Mouse (Mus musculus): ENCODE measurements at regions not wholly inside any gene's neighbourhood (a gene's known extent, or its start where the extent isn't known, plus 50 kb on each side); places are given as distances from the start of the nearest gene placed in this dataset.
A peak's percentile ranks its signal among the peaks of the same experiment; 100 is the strongest.

DNA sequence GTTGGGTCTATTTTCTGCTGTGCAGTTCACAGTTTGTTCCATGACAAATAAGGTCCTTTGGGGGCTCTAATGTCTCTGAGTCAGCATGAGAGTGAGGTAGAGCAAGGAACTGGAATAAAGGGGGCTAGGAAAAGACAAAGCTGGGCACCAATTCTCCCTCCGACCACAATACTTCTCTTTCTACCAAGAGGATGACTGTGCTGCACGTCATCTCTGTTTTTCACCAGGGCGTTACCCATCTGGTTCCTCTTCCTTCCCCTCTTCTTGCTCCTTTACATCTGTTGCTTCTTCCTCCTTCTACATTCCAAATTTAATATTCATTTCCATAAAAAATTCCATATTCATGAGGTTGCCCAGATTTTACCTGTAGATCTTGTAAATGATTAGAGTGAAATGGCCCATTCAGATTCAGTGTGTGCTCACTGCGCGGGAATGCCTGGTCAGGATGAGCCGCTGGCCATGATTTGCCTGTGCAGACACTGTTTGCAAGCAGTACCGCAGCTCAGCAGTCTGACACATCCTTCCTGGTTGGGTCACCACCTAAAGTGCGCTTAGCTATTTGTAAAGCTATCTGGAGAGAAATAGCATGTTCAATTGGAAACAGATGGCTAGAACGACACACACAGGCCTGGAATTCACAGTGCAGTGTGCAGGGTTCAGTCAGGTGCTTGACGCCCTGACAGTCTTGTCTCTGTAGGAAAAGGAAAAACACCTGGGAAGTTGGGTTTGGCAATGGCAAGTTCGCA, 216.7 kb upstream of the Dkk2 start:
- Histone ChIP-seq H3K27ac (replicated peaks; ENCODE audit: low read depth, low read length) (peak overlapping the region; percentile 39), H3K4me1 (ENCODE audit: control insufficient read depth, insufficient read depth, insufficient read length, low read length) (no peaks in the 10 kb centered on the region), H3K4me3 (ENCODE audit: insufficient read depth, low read depth, low read length) (no peak overlapping the region)

DNA sequence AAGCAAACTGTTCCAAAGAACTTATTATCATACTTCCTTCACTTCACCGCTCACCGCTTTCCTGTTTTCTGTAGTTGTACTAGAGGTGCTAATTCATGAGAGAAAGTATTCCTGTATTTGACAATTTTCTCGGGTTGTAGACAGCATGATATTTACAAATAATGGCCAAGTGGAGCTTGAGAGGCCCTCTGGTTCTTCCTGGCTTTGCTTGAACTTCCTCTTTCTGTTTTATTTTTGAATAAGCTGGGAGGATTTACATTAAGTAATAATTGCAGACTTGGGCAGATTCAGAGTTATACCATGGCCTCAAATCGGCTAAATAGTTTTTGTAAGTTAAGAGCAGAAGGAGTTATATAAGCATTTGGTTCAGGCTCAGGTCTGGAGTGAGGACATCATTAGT, 215.8 kb upstream of the Dkk2 start:
- H3K27ac ChIP-seq (replicated peaks; ENCODE audit: low read depth, low read length), result no peak overlapping the region; the same call in 1 of the 2 replicates
- H3K4me3 ChIP-seq (ENCODE audit: insufficient read depth, low read depth, low read length), result no peak overlapping the region
- no peaks in the 10 kb centered on the region for H3K4me1 ChIP-seq (ENCODE audit: control insufficient read depth, insufficient read depth, insufficient read length, low read length)

DNA sequence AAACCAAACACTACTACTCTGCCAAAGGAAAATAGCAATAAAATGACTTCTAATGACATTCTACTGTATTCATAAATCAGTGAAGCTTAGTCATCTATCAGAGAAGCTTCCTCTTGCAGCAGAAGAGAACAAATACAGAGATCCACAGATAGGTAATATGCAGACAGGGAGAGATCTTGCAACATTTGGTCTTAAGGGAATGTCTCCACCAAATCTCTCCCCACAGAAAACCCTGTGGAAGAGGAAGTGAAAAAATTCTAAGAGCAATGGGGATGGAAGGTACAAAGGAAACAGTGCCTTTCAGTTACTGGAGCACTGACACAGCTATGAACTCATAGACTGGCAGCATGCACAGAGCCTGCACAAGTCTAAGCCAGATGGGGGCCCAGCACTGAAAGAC, 202.4 kb upstream of the Dkk2 start:
- Histone ChIP-seq H3K4me3 (ENCODE audit: insufficient read depth, low read depth, low read length) (no peak overlapping the region), H3K4me1 (ENCODE audit: control insufficient read depth, insufficient read depth, insufficient read length, low read length) (no peaks in the 10 kb centered on the region), H3K27ac (replicated peaks; ENCODE audit: low read depth, low read length) (no peak overlapping the region)

DNA sequence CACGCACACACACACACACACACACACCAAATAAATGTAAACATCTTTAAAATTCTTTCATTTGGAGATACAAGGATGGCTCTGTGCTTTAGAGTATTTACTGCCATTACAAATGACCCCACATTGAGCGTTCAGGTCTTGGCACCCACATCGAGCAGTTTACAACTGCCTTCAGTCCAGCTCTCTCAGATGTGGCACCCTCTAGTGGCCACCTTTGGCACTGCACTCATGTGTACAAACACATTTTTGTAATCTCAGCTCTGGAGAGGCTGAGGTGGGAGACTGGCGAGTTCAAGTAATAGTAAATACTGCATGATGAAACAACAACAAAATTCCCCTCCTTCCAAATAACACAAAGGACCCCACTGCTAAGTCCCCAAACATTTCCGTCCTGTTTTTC, 198.6 kb upstream of the Dkk2 start:
- H3K27ac ChIP-seq (replicated peaks; ENCODE audit: low read depth, low read length), result no peak overlapping the region
- no peaks in the 10 kb centered on the region for H3K4me1 ChIP-seq (ENCODE audit: control insufficient read depth, insufficient read depth, insufficient read length, low read length)
- H3K4me3 ChIP-seq (ENCODE audit: insufficient read depth, low read depth, low read length), result no peak overlapping the region

DNA sequence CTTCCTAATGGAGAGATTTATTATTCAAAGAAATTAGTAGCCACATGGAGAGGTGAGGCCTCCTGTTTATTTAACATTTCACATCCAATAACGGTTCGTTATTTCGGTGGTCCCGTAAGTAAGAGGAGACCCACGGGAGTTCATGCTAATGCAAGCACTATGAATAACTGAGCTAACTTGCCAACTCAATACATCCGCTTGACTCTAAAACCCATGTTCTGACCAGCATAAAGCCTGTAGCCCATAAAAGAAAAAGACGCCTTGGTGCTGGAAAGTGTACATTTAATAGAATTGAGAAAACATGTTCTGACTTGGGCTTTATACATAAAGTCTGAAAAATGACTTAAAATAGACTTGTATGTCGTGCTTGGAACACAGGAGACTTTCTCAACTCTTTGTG, 198.1 kb upstream of the Dkk2 start:
- Histone ChIP-seq H3K4me1 (ENCODE audit: control insufficient read depth, insufficient read depth, insufficient read length, low read length) (no peaks in the 10 kb centered on the region), H3K27ac (replicated peaks; ENCODE audit: low read depth, low read length) (no peak overlapping the region), H3K4me3 (ENCODE audit: insufficient read depth, low read depth, low read length) (no peak overlapping the region)

DNA sequence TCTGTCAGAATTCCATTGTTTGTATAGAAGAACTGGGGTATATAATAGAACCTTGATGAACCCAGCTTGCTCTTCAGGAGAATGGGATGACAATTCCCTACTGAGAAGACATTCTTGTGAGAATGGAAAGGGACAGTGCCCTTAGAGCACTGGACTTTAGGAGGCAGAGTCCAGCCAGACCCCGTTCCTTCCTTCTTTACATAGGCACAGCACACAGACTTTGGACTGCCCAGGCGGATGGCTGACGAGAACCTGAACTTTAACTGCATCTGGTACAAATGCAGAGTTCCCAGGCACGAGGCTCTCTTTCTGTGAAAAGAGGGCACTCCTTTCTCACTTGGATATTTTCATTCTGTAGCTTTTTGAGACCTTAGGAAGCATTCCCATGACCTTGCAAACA, 197.4 kb upstream of the Dkk2 start:
- no peaks in the 10 kb centered on the region for H3K4me1 ChIP-seq (ENCODE audit: control insufficient read depth, insufficient read depth, insufficient read length, low read length)
- H3K4me3 ChIP-seq (ENCODE audit: insufficient read depth, low read depth, low read length), result no peak overlapping the region
- no peak overlapping the region for H3K27ac ChIP-seq (replicated peaks; ENCODE audit: low read depth, low read length)

DNA sequence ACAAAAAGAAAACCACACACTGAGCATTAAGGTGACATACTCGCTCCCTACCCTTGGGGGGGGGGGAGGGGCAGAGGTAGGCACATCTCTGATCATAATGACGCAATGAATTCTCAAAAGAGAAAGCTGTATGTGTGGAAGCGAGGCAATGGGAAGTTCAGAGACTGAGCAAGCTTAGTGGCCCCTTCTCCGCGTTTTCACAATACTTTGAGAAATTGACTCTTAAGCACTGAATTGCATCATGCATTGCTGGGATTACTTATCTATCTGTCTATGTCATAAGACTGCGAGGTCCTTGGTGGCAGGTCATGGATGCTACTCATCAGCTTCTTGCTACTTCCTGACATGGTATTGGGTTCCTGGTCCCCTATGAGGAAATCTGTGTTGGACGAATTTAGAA, 193.2 kb upstream of the Dkk2 start:
- Histone ChIP-seq H3K27ac (replicated peaks; ENCODE audit: low read depth, low read length) (no peak overlapping the region), H3K4me1 (ENCODE audit: control insufficient read depth, insufficient read depth, insufficient read length, low read length) (no peaks in the 10 kb centered on the region), H3K4me3 (ENCODE audit: insufficient read depth, low read depth, low read length) (no peak overlapping the region)

DNA sequence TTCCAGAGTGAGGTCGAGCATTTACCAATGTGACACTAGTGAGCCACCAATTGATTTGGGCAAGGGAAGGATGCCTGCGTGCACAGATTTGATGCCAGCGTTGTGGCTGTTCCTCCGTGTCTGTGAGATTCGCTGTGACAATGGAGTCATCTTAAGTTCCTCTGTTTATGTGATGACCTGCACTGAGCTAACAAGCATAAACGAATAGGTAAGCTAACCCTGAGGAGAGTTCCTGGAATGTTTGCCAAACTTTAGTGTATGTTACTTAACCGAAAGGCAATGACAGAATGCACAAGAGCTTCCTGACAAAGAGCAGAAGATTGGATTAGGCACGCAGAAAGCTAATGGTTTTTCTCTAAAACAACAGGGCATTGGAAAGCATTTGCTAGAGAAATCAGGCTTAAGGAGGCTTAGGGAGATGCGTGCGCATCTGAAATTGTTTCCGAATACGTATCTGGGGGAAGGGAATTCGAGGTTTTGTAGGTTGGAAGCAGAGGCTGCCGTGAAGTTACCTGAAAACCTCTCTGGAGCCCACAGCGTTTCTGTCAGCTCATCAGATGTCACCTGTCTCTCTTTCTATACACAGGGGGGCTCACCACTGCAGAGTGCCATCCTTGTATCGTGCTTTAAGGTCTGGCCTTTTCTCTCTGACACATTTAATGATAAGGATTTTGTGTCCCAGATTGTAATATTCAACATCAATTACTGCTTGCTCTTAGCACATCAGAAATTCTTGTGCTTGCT, 191.9 kb upstream of the Dkk2 start:
- Histone ChIP-seq H3K4me3 (ENCODE audit: insufficient read depth, low read depth, low read length) (no peak overlapping the region), H3K27ac (replicated peaks; ENCODE audit: low read depth, low read length) (no peak overlapping the region), H3K4me1 (ENCODE audit: control insufficient read depth, insufficient read depth, insufficient read length, low read length) (no peaks in the 10 kb centered on the region)

DNA sequence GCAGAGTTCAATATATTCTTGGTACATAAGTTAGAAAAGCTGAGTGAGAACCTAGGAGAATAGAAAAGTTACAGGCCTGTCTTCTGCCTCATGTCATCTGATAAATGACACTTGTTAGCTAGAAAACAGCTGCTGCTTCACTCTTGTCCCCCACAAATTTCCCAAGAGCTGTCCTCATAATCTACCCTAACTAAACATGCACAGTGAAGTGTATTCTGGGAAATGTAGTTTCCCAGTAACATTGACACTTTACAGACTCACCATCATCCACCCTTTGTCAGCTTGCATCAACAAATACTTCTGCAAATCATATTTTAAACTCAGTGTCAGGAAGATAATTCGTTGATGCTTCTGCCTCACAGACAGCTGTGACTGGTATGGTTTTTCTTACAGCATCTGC, 190.0 kb upstream of the Dkk2 start:
- Histone ChIP-seq H3K27ac (replicated peaks; ENCODE audit: low read depth, low read length) (no peak overlapping the region), H3K4me1 (ENCODE audit: control insufficient read depth, insufficient read depth, insufficient read length, low read length) (no peaks in the 10 kb centered on the region), H3K4me3 (ENCODE audit: insufficient read depth, low read depth, low read length) (no peak overlapping the region)

DNA sequence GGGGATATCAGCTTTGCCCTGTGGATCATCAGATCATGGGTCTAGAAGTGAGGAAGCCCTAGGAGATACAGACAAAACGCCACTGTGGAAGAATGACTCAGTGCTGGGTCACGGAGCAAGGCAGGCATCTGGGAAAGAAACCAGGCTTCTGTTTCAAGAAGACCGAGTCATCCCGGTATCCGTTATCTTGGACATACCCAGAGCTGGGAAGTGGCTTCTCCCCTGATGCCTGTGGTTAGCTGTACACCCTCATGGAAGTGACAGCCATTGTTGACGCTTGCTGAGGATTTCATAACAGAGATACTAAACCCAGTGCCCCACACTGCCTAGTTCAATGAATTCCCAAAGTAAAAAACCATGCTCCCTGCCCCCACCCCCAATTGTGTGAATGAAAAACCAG, 171.6 kb upstream of the Dkk2 start:
- no peak overlapping the region for H3K4me3 ChIP-seq (ENCODE audit: insufficient read depth, low read depth, low read length)
- no peak overlapping the region for H3K27ac ChIP-seq (replicated peaks; ENCODE audit: low read depth, low read length)
- H3K4me1 ChIP-seq (ENCODE audit: control insufficient read depth, insufficient read depth, insufficient read length, low read length), result no peaks in the 10 kb centered on the region

DNA sequence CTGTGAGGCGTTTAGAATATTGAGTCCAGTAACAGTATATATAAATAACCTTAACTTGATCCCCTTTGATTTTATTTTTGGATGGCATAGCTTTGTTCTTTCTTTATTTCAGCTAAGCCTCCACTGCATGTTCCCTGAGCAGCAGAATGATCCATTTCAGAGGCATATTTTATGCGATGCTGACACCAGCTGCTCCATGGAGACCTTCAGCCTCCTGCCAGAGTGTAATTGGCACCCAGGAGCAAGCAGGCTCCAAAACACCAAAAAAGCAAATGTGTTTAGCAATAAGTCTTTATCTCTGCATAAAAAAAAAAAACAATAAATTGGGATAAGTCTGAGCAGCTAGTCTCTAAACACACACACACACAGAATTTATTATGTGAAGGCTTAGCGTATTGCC, 170.7 kb upstream of the Dkk2 start:
- Histone ChIP-seq H3K4me3 (ENCODE audit: insufficient read depth, low read depth, low read length) (no peak overlapping the region), H3K27ac (replicated peaks; ENCODE audit: low read depth, low read length) (no peak overlapping the region), H3K4me1 (ENCODE audit: control insufficient read depth, insufficient read depth, insufficient read length, low read length) (no peaks in the 10 kb centered on the region)

DNA sequence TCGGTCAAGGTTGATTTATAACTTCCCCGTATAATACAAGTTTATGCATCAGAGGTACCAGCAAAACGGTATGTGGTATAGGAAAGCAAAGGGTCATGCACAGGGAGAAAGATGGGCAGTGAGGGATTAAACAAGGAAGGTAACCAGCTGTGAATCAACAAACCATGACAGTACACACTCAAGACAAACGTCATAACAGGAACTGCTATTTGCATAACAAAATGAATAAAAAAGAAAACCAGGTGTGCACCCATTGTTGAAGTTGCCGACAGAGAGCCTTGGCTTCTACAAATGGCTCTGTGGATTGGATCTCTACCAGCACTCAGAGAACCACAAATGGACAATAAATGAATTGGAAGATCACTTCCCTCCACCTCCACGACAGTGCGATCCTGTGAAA, 170.1 kb upstream of the Dkk2 start:
- Histone ChIP-seq H3K4me1 (ENCODE audit: control insufficient read depth, insufficient read depth, insufficient read length, low read length) (no peaks in the 10 kb centered on the region), H3K27ac (replicated peaks; ENCODE audit: low read depth, low read length) (no peak overlapping the region), H3K4me3 (ENCODE audit: insufficient read depth, low read depth, low read length) (no peak overlapping the region)

DNA sequence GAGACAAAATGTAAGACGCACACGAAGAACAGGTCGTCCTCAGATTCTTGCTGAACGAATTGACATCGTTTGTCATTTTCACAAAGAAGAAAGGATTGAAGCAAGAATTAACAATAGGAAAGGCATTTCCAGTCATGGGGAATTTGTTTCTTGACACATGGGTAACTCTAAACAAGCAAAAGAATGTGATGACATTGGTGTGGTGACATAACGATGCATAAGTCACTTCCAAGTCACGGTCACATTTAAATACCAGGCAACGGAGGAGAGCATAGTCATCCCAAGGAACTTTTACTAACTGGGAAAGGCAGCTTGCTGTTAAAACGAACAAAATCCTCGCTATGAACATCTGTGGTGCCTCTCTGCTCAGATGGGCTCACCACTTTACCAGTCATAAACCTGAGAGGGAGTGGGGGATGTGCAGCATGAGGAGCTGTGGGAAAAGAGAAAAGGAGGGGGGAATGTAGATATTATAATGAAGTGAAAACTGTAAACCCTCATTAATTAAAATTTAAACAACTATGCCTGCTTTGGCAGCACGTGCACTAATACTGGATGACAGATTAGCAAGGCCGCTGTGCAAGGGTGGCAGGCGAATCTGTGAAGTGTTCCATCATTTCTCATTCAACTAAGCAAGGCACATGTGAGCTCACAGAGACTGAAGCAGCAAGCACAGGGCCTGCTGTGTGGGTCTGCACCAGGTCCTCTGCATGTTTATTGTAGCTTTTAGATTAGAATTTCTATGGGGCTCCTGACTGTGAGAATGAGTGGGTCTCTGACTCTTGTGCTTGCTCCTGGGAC, 167.2 kb upstream of the Dkk2 start:
- Histone ChIP-seq H3K4me3 (ENCODE audit: insufficient read depth, low read depth, low read length) (no peak overlapping the region), H3K4me1 (ENCODE audit: control insufficient read depth, insufficient read depth, insufficient read length, low read length) (no peaks in the 10 kb centered on the region), H3K27ac (replicated peaks; ENCODE audit: low read depth, low read length) (no peak overlapping the region)

DNA sequence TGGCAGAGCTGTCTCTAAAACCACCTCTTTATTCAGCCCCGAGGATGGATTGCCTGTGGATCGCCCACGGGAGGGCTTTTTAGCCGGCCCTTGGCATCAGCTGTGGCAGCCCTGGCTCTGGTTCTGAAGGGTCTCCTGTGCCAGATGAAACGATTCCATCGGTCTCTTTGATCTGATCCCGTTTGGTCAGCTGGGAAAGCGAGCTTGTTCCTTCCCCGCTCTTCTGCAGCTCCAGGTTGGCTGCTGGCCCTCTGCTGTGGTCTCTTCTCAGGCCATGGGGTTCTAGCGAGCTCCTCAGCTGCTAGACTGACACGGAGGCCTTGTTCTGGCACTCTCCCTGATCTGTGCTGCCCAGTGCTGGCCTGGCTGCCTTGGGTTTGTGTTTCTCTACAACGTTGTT, 165.6 kb upstream of the Dkk2 start:
- no peak overlapping the region for H3K4me3 ChIP-seq (ENCODE audit: insufficient read depth, low read depth, low read length)
- H3K27ac ChIP-seq (replicated peaks; ENCODE audit: low read depth, low read length), result no peak overlapping the region
- H3K4me1 ChIP-seq (ENCODE audit: control insufficient read depth, insufficient read depth, insufficient read length, low read length), result no peaks in the 10 kb centered on the region

DNA sequence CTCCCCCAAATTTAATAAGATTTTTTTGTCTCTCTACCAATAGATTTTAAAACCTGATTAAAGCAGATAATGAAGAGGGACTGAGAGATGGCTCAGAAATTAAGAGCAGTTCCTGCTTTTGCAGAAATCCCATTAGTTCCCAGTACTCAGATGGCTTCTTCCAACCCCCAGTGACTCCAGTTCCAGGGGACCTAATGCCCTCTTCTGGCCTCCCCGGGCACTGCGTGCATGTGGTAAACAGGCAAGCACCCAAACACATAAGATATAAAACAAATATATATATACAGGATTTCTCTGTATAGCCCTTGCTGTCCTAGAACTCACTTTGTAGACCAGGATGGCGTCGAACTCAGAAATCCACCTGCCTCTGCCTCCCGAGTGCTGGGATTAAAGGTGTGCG, 163.9 kb upstream of the Dkk2 start:
- no peaks in the 10 kb centered on the region for H3K4me1 ChIP-seq (ENCODE audit: control insufficient read depth, insufficient read depth, insufficient read length, low read length)
- H3K4me3 ChIP-seq (ENCODE audit: insufficient read depth, low read depth, low read length), result no peak overlapping the region

More for the DNA sequence above, 163.9 kb upstream of the Dkk2 start:
- H3K27ac ChIP-seq (replicated peaks; ENCODE audit: low read depth, low read length), result no peak overlapping the region

Measured in brown adipose tissue, adult 24 weeks (tissue).